13 mouse cellular contexts compared by ENCODE assay signal in genomic region chr2:168552405-168552804, GRCm38 (mm10). TPM values are rescaled to one million over a fixed set of nuclear protein-coding genes. Genes with fewer than 3 reads are reported as not detected.
A peak's percentile ranks its signal among the peaks of the same experiment; 100 is the strongest.
DNase-seq lines count a peak whose midpoint lies in the region; ATAC-seq and TF ChIP-seq lines count a peak whose summit lies in the region.
"Had no signal": no experiment of that assay in that cellular context is flagged by ENCODE, and none has a peak within 500 bp of the region (broad histone marks: within the 10 kb centered on the region; RNA-seq: fewer than 3 reads in every experiment).

No protein-coding gene starts in this region.

- DNase-seq in embryonic facial prominence, embryonic 10.5 days (ENCODE audit: low spot score): no peak
- peak; percentile 70 for DNase-seq in kidney, adult 9 months
- DNase-seq in liver, embryonic 11.5 days (ENCODE audit: low spot score): no peak
- DNase-seq in frontal cortex, adult 2 months (ENCODE audit: extremely low spot score in 1 of 2, low spot score in 1 of 2): no peak
- no peak for DNase-seq in heart, adult 2 months
- DNase-seq: B cell, adult 2 months; cerebellum, adult 9-10 months; gastrocnemius, postnatal 36 days; lung, adult 2 months had no signal

- no peak for TF ChIP-seq EP300 in heart, adult 2 months (IDR thresholded peaks at IDR 0.05; ENCODE audit: insufficient read depth, low read depth, low read length)

- no peak overlapping the region for H3K27ac ChIP-seq in forebrain, embryonic 13.5 days
- no peak overlapping the region for H3K27ac ChIP-seq in forebrain, embryonic 16.5 days (ENCODE audit: low read length)
- peak overlapping the region; percentile 68; the same call in 1 of the 2 replicates for H3K27ac ChIP-seq in embryonic facial prominence, embryonic 10.5 days (replicated peaks)
- peak overlapping the region; percentile 36; the same call in 1 of the 2 replicates for H3K27ac ChIP-seq in liver, embryonic 11.5 days (ENCODE audit: low read depth, low read length)
- no peak overlapping the region for H3K27ac ChIP-seq in heart, adult 2 months
- H3K27ac ChIP-seq: midbrain, embryonic 13.5 days had no signal

- no peaks in the 10 kb centered on the region for H3K9me3 ChIP-seq in forebrain, embryonic 13.5 days (replicated peaks)
- no peaks in the 10 kb centered on the region for H3K9me3 ChIP-seq in forebrain, embryonic 16.5 days (ENCODE audit: control insufficient read depth, low read length)
- no peaks in the 10 kb centered on the region for H3K9me3 ChIP-seq in embryonic facial prominence, embryonic 10.5 days
- H3K9me3 ChIP-seq in liver, embryonic 11.5 days (ENCODE audit: control insufficient read depth, low read length): no peaks in the 10 kb centered on the region
- H3K9me3 ChIP-seq: midbrain, embryonic 13.5 days had no signal

- no peak overlapping the region for H3K4me3 ChIP-seq in forebrain, embryonic 13.5 days
- H3K4me3 ChIP-seq in forebrain, embryonic 16.5 days (replicated peaks; ENCODE audit: low read length): no peak overlapping the region
- H3K4me3 ChIP-seq in embryonic facial prominence, embryonic 10.5 days: no peak overlapping the region
- H3K4me3 ChIP-seq in liver, embryonic 11.5 days (ENCODE audit: low read depth, low read length): no peak overlapping the region
- no peak overlapping the region for H3K4me3 ChIP-seq in heart, adult 2 months
- H3K4me3 ChIP-seq: midbrain, embryonic 13.5 days had no signal

- intact Hi-C loops in heart, adult 2 months (cut with DNase I): no loop called here

- TF ChIP-seq POLR2A in heart, adult 2 months (IDR thresholded peaks at IDR 0.05; ENCODE audit: insufficient read depth, low read depth, low read length): no peak

- H3K9ac ChIP-seq in forebrain, embryonic 13.5 days: peak overlapping the region; percentile 17; the same call in 1 of the 2 replicates
- H3K9ac ChIP-seq in forebrain, embryonic 16.5 days (replicated peaks; ENCODE audit: low read depth, low read length): no peak overlapping the region
- no peak overlapping the region for H3K9ac ChIP-seq in liver, embryonic 11.5 days (ENCODE audit: low read depth, low read length)
- no peak overlapping the region for H3K9ac ChIP-seq in heart, adult 2 months (ENCODE audit: low read depth, low read length)
- H3K9ac ChIP-seq: midbrain, embryonic 13.5 days had no signal

- WGBS in forebrain, embryonic 13.5 days: 61% methylated on average over 5 of the region's 5 CpGs
- WGBS in forebrain, embryonic 16.5 days: 65% methylated on average over 5 of the region's 5 CpGs
- 29% methylated on average over 5 of the region's 5 CpGs for WGBS in embryonic facial prominence, embryonic 10.5 days
- WGBS in liver, embryonic 11.5 days: 32% methylated on average over 5 of the region's 5 CpGs
- 87% methylated on average over 5 of the region's 5 CpGs for WGBS in heart, adult 2 months

- no peak for ATAC-seq in forebrain, embryonic 13.5 days
- no peak for ATAC-seq in forebrain, embryonic 16.5 days
- ATAC-seq in liver, embryonic 11.5 days (replicated peaks; ENCODE audit: low FRiP score): no peak
- ATAC-seq in activated CD4-positive, CD25-positive, alpha-beta regulatory T cell, adult 4 months: no peak

- H3K4me1 ChIP-seq in forebrain, embryonic 13.5 days: peaks cover 31% of the 10 kb centered on the region
- peaks cover 14% of the 10 kb centered on the region for H3K4me1 ChIP-seq in forebrain, embryonic 16.5 days (replicated peaks; ENCODE audit: control insufficient read depth, insufficient read depth, low read length)
- H3K4me1 ChIP-seq in embryonic facial prominence, embryonic 10.5 days: peaks cover 75% of the 10 kb centered on the region
- H3K4me1 ChIP-seq in liver, embryonic 11.5 days (replicated peaks; ENCODE audit: control insufficient read depth, insufficient read depth, low read length): peaks cover 19% of the 10 kb centered on the region
- H3K4me1 ChIP-seq in heart, adult 2 months (ENCODE audit: control insufficient read depth, insufficient read depth, low read length): peaks cover 22% of the 10 kb centered on the region

- peaks cover 3% of the 10 kb centered on the region; the same call in 1 of the 2 replicates for H3K27me3 ChIP-seq in forebrain, embryonic 13.5 days
- no peaks in the 10 kb centered on the region for H3K27me3 ChIP-seq in forebrain, embryonic 16.5 days (replicated peaks; ENCODE audit: control insufficient read depth, insufficient read depth, low read length)
- H3K27me3 ChIP-seq in embryonic facial prominence, embryonic 10.5 days (replicated peaks; ENCODE audit: low read depth, poor library complexity, severe bottlenecking): peaks cover 44% of the 10 kb centered on the region
- peaks cover 36% of the 10 kb centered on the region for H3K27me3 ChIP-seq in liver, embryonic 11.5 days (replicated peaks; ENCODE audit: control insufficient read depth, insufficient read depth, low read length)
- H3K27me3 ChIP-seq in heart, adult 2 months (ENCODE audit: control insufficient read depth, insufficient read depth, low read length): no peaks in the 10 kb centered on the region

- H3K36me3 ChIP-seq in forebrain, embryonic 13.5 days (ENCODE audit: poor library complexity, severe bottlenecking): no peaks in the 10 kb centered on the region
- no peaks in the 10 kb centered on the region for H3K36me3 ChIP-seq in forebrain, embryonic 16.5 days (ENCODE audit: control insufficient read depth, insufficient read depth)
- H3K36me3 ChIP-seq in embryonic facial prominence, embryonic 10.5 days (replicated peaks): no peaks in the 10 kb centered on the region
- no peaks in the 10 kb centered on the region for H3K36me3 ChIP-seq in liver, embryonic 11.5 days (ENCODE audit: control insufficient read depth, insufficient read depth, low read length)
- no peaks in the 10 kb centered on the region for H3K36me3 ChIP-seq in heart, adult 2 months (ENCODE audit: control insufficient read depth, insufficient read depth, low read length)
- H3K36me3 ChIP-seq: midbrain, embryonic 13.5 days had no signal

- no peaks in the 10 kb centered on the region for H3K79me2 ChIP-seq in heart, adult 2 months (replicated peaks; ENCODE audit: control insufficient read depth, insufficient read depth, low read length)

- TF ChIP-seq CTCF in heart, adult 2 months (IDR thresholded peaks at IDR 0.05): no peak

- H3K4me2 ChIP-seq in forebrain, embryonic 13.5 days: no peak overlapping the region
- H3K4me2 ChIP-seq in forebrain, embryonic 16.5 days (ENCODE audit: low read length): no peak overlapping the region
- H3K4me2 ChIP-seq in liver, embryonic 11.5 days: peak overlapping the region; percentile 30
- H3K4me2 ChIP-seq: midbrain, embryonic 13.5 days had no signal

RNA-seq across cellular contexts. Expression of gene Nfatc2, which starts 49.1 kb away (rescaled TPM):
- polyA plus RNA-seq in forebrain, embryonic 13.5 days (2015; fragmentation: Nextera tagmentation; extraction: Ambion mirVana): 1.5 and 1.7 TPM in 2 replicates
- polyA plus RNA-seq in forebrain, embryonic 16.5 days (2015; fragmentation: Nextera tagmentation; extraction: Ambion mirVana): 1.8 and 2.0 TPM in 2 replicates
- polyA plus RNA-seq in embryonic facial prominence, embryonic 10.5 days (2016; fragmentation: Nextera tagmentation; extraction: Ambion mirVana): 0.45 and 0.66 TPM in 2 replicates
- 0.77 TPM in 2 replicates for polyA plus RNA-seq in liver, embryonic 11.5 days (2014; fragmentation: Nextera tagmentation; extraction: Ambion mirVana)
- polyA plus RNA-seq in frontal cortex, adult 2 months (2012; rRNA removed): 7.6 and 8.5 TPM in 2 replicates
- polyA plus RNA-seq in activated CD4-positive, CD25-positive, alpha-beta regulatory T cell, adult 4 months (2017; shearing (Covaris generic)): 10 to 100 TPM; 22.1 to 22.9 TPM
- 10 to 100 TPM; 11.2 to 18.3 TPM for total RNA-seq in heart, adult 2 months (2021)
- polyA plus RNA-seq in heart, adult 2 months (2012; rRNA removed): 10.2 and 12.8 TPM in 2 replicates

Comparison
In these comparisons a context has a peak if more than half of its experiments do, and no peak if none do; other contexts are left out.
1. H3K27ac ChIP-seq: peak in embryonic facial prominence, embryonic 10.5 days (single experiment) and liver, embryonic 11.5 days (single experiment); none in forebrain, embryonic 13.5 days (single experiment), forebrain, embryonic 16.5 days (single experiment) and heart, adult 2 months (single experiment).